Mouse (Mus musculus) adrenal gland, postnatal 36 days (tissue): ENCODE data around the gene Pus1. TPM values are rescaled to one million over a fixed set of nuclear protein-coding genes. Genes with fewer than 3 reads are reported as not detected.

ENCODE experiments used
- DNase-seq, 2 experiments: peaks; one replicate each; pipeline ENCODE4 v3.0.0; 2021; ENCODE audit warnings: mixed read lengths in 1 of 2
- long read RNA-seq, 2 experiments: library from polyadenylated mRNA; stranded (forward); transcript quantifications; one replicate each; pipeline ENCODE4 v2.0.0; 2021; ENCODE audit warnings: borderline sequencing depth in 2 of 2
- total RNA-seq, 2 experiments: library from RNA; stranded (reverse); gene quantifications; 2 replicates each; pipeline ENCODE4 v1.2.3; 2021

Pus1 gene
- total RNA-seq = 10 to 100 TPM; 55.4 to 55.5 TPM
- long read RNA-seq, experiment 1, transcript Pus1-203 (7 exons, 1,868 nt) = minor isoform, 5 of 119 reads
- long read RNA-seq, experiment 1, transcript Pus1-207 (6 exons, 1,510 nt) = minor isoform, 17 of 119 reads
- long read RNA-seq, experiment 1, transcript Pus1-202 (6 exons, 1,814 nt) = major isoform, 68 of 119 reads
- long read RNA-seq, experiment 1, partial matches to known transcripts = 11 of 119 reads
- long read RNA-seq, experiment 1, other reads (novel, unspliced or antisense) = 17 of 119 reads
- long read RNA-seq, experiment 2, transcript Pus1-202 (6 exons, 1,814 nt) = major isoform, 29 of 51 reads
- long read RNA-seq, experiment 2, partial matches to known transcripts = 6 of 51 reads
- long read RNA-seq, experiment 2, other reads (novel, unspliced or antisense) = 10 of 51 reads

DNA sequence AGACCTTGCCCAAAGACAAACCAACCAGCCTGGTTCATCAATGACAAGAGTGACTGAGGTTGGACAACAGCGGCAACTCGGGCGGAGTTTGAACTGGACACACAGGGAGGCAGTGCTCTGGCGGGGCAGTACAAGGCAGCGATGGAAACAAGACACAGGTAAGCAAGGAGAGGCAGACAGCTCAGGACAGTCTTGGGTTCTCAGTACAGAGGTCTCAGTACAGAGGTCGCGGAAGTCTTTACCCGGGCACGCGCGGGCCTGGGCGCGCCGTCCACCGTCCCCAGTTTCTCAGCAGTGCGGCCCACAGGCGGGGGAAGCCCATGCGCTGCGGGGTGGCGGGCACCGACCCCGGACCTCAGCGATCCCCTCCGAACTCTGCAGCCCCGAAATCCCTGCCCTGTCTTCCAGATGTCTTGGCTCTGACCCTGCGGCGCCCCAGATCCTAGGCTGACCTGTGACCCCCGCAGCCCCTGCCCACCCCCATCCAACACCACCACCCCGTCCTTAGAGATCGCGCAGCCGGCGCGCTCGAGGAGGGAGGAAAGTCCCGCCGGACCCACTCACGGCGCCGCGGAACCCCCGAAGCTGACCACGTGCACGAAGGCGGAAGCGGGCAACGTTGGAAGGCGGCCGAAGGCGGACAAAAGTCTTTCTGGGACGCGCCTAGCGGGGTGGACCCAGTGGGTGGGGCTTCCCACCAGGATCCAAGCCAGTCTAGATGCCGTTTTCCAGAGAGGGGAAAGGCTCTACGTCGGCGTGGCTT is at the start of gene Pus1:
Gene Pus1, minus strand, starts transcription at position 662 of the 763 bp plus-strand sequence.
- DNase-seq = peak; percentile 97 to 98

DNA sequence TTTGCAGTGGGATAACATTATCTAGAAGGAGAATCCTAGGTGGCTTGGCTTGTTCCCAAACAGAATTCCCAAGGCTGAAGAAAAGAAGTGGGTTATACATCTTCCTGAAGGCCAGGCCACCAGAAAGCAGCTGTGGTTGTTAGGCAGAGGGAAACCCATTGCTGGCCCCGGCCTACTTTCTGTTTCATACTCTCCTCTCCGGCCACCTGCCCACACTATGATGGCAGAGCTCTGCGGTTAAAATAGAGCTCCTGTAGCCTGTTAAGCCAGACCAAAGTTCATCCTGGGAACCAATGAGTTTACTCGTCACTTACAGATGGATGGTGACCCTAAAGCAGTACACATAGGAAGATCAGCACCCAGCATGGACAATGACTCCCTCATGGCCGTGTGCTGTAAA is 47.1 kb upstream of the Pus1 start:
- no peak for DNase-seq

DNA sequence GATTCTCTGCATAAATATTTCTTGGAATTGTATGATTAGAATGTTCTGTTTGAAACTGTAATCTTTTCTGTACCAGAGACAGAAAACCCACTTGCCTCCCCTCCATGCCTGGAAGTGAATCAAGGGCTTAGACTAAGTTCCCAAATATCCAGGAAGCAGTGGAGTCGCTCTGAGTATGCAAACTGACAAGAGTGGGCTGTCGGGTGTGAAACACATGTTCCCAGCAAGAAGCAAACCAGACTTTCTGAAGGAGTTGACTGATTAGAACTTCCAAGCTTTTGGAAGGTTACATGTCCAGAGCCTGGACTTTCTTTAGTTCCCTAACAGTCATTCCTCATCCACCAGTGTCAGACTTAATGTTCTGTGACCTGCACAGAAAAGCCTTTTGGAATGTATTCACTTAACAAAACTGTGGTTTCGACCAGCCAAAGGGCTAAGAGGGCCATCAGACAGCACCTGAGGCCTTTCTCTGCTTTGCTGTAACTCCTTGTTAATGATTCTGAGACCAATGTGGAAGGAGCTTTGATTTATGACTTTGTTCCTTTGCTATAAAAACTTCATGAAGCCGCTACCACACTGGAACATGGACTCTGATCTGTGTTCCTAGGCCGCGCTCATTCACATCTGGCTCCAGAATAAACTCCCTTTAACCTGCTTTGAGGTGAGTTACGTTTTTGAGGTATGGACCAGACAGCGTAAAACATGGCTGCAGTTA is 46.5 kb upstream of the Pus1 start:
- no peak for DNase-seq

DNA sequence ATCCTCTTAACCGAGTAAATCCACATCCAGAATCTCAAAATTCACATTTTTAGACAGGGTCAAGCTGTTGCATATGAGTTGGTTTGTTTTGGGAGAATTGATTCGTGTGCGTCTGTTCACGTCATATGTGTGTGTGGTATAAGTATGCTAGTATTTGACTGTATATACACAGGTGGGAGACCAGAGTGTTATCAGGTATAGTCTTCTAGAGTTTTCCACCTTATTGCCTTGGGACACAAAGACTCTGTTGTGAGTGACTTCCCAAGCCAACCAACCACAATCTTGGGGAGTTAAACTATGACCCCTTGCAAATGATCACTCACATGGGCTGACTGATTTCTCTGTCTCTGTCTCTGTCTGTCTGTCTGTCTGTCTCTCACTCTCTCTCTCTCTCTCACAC is 44.0 kb upstream of the Pus1 start:
- DNase-seq = no peak

DNA sequence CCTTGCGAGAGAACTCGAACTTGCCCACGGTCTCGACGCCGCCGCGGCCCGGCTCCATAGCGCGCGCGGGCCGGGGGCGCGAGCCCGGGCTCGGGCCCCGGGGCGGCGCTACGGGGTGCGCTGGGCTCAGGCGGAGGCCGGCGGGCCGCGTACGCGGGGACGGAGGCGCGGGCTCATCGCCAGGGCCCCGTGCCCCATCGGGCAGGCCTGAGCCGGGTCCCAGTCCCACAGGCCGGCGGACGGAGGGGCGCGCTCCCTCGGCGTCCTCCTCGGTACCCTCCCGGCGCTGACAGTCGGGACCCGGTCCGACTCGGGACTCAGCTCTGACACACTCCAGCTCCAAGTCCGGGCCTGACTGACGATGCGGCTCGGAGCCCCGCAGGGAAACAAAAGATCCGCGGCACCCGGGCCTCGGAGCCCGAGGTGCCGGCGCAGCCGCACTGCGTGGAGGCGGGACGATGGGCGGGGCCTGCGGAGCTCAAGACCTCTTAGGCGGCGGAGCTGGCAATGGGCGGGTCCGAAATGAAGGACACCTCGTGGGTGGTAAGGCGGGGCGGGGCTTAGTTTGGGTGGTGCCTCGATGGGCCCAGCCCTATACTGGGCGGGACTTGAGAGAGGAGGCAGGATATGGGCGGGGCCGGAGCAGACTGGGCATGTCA is 29.3 kb upstream of the Pus1 start, which contains the start of gene Ulk1:
Gene Ulk1, minus strand, starts transcription at position 431 of the 659 bp plus-strand sequence.
- DNase-seq = peak; percentile 100

DNA sequence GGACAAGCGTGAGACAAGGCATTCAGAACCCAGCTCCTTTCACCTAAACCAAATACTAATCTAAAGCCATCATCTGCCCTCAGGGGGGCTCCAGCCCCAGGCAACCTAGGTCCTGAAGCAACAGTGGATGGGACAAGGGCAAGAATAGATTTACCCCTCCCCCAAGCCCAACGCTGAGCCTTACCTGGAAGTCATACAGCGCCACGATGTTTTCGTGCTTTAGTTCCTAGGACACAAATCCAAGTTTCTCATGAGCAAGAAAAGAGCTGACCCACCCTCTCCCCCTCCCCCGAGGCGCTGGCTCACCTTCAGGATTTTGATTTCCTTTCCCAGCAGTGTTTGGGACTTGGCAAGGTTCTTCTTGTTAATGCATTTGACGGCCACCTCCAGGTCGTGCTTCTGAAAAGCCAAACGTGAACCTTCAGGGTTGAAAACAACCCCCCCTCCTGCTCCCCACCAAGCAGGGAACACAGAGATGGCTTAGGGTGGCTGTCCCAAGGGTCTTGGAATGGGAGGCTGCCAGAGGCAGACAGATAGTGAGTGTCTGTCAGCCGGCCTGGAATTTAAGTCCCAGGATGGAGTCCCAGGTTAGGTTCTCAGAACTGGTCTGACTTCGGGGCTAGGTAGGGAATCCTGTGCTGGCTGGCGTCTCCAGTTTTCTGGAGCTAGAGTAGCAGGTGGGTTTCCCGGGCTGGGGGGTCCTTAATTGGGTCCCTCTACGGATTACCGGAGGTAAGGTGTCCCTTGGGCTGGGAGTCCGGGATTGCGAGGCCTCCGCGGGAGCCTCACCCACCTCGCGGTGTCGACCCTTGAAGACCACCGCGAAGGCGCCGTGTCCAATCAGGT is 28.6 kb upstream of the Pus1 start:
- peak in 1 of 2 experiments; percentile 39 for DNase-seq

DNA sequence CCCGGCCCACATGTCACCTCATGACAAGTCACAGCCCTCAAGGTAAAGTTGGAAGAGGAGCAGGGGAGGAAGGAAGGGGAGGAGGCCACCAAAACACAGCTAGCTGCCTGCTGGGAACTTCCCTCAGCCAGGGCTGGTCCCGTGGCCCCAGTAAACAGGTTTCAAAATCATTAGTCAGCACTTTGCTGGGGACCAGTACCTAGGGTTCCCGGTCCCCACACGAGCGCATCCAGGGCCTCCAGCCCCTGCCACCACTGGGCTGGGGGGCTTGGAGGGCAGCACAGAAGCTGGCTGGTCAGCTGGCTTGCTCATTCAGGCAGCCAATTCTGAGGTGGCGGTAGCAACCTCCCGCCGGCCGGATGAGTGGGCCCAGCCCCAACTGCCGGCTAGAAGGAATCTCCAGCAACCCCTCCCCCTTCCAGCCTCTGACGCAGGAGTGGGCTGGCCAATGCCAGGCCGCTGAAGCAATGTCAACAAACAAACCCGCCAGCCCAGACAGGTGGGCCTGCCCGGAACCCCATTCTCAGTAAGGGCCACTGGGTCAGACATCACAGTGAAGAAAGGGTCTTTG is 27.7 kb upstream of the Pus1 start:
- peak; percentile 92 to 96 for DNase-seq

DNA sequence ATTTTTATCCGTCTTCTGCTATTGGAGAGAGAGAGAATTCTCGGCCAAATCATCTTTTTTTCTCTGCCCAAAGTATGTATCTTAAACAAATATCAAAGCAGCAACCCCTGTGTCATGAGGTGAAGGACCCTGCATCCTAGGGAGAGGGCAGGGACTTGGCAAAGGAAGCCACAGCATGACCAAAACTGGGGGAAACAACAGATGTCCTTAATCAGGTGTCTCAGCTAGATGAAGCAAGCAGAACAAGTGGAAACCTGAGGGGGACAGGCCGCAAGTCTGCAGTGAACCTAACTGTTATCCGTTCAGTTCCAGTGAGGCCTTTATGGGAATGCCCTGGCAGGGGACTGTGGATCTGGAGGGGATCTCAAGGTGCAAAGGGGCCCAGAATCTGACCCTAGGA is 27.0 kb upstream of the Pus1 start:
- no peak for DNase-seq

DNA sequence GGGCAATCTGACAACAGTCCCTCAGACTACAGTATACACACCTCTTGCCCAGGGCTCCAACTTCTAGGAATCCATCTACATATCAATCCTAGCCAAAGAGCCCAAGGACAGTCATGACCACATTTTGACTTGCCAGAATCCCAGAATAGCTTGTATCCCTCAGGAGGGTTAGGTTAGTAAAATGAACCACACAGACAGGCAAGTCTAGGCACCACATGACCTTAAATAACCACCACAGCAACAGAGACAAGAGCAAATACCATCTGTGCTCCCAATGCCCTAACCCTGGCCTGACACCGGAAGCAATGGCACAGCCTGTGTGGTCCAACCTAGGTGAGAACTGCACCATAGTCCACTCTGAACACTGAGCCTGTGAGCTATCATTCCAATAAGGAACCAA is 26.2 kb upstream of the Pus1 start:
- DNase-seq = no peak

DNA sequence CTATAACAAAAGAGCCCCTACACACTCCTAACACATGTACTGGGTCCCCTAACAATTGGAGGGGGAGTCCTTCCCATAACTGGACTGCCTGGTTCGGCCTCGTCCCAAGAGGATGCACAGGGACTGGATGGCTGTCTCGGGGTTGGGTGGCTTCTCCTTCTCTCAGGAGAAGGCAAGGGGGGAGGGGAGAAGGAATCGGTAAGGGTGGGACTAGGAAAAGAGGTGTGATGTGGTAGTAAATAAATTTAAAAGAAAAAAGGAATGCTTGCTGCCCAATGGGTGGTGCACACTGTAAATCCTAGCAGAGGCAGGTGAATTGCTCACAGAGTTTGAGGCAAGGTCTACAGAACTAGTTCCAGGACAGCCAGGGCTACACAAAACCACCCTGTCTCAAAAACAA is 25.7 kb upstream of the Pus1 start:
- DNase-seq = no peak

DNA sequence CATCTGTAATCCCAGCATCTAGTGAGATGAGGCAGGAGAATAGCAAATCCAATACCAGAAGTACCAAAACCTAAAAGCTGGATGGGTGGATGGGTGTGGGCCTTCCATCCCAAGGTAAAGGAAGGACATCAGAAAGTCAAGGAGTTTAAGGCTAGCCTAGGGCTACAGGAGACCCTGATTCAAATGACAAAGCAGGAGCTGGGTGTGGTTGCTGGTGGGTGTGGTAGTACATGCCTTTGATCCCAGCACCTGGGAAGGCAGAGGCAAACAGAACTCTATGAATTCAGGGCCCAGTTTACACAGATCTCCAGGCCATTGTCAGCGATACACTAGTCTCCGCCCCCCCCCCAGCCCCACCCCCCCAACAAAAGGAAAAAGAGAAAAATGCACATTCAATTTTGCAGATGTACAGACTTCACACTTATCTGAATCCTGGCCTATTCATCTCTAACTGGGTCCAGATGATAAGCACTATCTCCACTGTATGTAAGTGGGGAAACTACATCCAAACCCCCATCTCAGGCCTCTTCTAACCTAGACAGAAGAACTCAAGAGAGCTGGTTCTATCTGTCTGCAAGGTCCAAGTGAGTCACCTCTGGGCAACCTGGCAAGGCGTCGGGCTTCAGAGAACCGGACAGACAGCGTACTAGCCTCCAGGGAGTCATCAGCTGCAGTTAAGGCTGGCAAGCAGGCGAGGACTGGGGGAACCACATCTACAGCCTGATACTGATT is 23.7 kb upstream of the Pus1 start:
- no peak for DNase-seq

DNA sequence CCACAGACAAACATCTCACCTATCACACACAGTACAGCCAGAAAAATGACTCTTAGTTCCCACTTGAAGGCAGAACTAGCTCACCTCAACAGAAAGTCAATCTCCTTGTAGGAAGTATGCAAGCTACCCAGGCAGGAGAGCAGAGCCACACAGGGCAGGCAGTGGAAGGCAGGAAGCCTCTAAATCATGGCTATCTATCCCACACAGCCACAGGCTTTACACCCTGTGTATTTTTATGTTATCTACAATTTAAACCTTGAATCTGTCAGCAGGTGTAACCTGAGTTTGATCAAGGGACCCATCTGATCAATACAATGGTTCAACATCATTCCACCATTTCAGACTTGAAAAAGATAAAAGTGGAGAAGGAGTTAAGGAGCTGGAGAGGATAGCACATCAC is 22.4 kb upstream of the Pus1 start:
- no peak for DNase-seq

DNA sequence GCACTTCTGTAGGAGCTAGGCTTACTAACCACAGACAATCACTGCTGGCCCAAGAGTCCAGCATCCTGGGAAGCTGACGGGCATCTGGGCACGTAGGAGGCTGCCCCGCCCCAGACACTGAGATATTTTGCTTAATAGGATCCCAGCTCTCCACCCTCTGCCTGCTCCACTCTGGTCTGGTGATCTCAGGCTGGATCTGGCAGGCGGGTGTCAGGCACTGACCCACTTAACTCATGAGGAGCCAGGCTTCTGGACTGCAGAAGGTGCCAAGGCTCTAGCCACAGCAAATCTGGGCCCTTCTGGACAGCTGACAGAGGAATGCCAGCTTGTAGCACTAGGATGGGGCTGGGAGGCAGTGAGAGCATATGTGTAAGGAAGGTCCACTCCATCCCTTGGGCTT is 21.7 kb upstream of the Pus1 start:
- DNase-seq = no peak

DNA sequence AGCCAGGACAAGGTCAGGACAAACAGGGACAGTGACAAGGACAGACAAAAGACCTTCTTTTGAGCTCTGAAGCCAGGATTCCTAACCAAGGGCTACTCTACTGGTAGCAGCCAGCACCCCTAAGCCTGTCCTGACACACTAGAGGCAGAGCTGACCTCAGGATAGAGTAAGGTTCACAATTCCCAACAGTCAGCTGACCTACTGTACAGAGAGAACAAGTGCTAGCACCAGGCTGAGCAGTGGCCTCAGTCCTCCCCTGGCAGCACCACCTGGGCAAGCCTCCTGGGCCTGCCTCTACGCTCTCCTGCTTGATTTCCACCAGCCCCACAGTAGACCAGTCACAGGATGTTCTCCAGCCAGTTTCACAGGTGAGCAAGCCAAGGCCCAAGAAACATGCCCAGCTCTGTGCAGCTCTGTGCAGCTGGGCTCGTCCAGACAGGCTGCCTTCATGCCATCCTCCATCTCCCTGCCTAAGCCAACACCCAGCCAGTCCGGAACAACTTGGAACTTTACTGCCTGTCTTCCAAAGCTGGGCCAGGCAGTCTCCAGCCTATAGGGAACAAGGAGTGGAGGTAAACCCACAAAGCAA is 20.7 kb upstream of the Pus1 start:
- no peak for DNase-seq

DNA sequence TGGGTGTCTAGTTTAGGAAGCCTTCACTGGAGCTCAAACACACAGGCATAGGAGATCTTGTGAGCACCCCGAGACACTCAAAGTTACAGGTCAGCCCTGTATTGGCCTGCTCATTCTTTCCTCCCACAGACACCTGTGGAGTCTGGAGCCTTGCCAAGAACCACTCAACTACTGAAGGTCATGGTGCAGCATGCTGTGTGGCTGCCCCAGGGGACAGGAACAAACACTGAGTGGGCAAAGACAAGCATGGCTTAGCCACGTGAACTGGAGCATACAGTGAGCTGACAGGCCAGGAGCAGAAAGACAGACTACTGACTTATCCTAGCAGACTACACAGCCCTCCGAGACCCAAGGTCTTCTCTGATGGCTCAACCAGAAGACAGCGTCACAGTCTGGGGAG is 17.2 kb upstream of the Pus1 start:
- DNase-seq = peak; percentile 34 to 49

DNA sequence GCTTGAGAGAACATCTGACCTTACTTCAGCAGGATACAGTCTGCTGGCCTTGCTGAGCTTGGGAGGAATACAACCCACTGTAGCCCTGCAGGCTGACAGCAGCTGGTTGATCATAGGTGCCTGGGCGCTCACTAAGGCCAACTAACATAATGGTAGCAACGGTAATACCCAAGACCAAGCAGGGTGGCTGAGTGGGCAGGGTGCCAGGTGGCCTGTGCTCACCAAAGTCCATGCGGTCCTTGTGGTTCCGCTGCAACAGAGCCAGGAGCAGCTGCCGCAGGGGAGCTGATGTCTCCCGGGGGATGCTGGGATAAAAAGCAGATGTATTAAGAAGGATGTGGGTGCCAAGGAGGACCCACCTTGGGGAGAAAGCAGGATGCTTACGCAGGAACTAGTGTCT is 13.9 kb upstream of the Pus1 start:
- DNase-seq = no peak

DNA sequence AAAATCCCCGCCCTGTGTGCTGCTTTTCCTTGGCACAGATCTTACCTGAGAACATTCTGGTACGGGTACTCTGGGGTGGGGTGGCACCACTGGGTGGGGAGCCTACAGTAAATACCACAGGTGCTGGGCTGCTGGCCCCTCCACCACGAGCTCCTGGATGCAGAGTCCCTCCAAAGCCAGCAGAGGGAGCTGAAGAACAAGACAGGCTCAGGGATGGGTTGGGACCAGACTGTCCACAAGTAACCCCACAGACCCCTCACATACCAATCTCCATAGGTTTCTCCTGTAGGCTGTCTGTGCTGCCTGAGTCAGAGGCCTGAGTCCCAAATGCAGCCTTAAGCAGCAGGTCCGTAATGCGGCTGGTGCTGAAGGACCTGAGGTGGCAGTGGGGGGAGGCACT is 8.2 kb upstream of the Pus1 start:
- DNase-seq = peak in 1 of 2 experiments; percentile 40

DNA sequence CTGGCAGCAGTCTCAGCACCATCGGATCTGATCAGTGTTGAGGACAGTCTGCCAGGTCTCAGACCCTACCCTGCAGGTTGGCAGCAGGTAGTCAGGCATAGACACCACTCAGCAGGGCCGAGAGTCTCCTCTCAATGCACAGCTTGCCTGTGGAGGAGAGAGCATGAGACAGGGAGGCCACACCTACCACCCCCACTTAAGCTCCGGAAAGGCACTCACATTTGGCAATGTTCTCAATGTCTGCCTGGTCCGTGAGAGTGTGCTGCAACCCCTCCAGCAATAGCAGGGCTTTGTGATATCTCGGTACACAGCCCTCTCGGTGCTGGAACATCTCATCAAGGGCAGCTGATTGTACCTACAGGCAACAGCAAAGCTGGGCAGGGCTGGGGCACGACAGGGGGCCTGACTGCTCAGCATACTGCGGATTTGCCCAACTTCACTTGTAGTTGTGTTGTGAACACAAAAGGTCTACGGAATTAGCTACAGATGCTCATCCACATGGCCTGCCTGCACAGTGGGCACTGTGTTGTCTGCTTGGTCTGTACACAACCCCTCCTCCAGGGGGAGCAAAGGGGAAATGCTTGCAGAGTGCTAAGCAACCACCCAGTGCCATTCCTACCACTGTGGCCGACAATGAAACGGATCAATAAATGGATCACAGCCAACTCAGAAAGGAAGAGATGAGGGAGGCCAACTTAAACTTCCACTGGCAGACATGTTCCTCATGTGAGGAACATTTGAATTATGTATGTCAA is 5.8 kb upstream of the Pus1 start:
- no peak for DNase-seq

DNA sequence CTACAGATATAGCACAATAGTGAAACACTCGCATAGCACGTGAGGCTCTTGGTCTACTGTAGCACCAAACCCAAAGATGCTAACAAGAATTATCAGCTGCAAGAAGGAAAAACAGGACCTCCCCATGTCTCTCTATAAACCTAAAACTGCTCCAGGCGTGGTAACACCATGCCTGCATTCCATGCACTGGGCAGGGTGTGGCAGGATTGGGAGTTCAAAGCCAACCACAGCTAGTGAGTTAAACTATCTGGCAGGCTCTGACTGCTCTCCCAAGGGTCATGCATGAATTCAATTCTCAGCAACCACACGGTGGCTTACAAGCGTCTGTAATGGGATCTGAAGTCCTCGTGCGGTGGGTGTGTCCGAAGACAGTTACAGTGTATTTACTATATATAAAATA is 2.7 kb upstream of the Pus1 start:
- DNase-seq = no peak
